Mouse (Mus musculus) urinary bladder, postnatal 36 days (tissue): ENCODE data around the gene Mtf1.

Experiments used
- DNase-seq, 2 experiments: peaks; one replicate each; pipeline ENCODE4 v3.0.0; 2022; ENCODE audit warnings: low spot score in 2 of 2, mixed read lengths in 1 of 2

The Mtf1 gene

GRCm38 (mm10) chr4:124850933-124851658 is 49.2 kb downstream of the Mtf1 start, which contains the start of gene 1110065P20Rik:
TSS of gene 1110065P20Rik (minus strand) at chr4:124851196.
- peak; percentile 64 to 78 for DNase-seq

GRCm38 (mm10) chr4:124856294-124856693 is 54.4 kb downstream of the Mtf1 start:
- DNase-seq = no peak

GRCm38 (mm10) chr4:124858370-124858769 is 56.5 kb downstream of the Mtf1 start:
- no peak for DNase-seq

GRCm38 (mm10) chr4:124860446-124860845 is 58.5 kb downstream of the Mtf1 start:
- peak; percentile 32 to 57 for DNase-seq

GRCm38 (mm10) chr4:124861283-124862188 is 59.6 kb downstream of the Mtf1 start, which contains the start of gene Maneal:
TSS of gene Maneal (minus strand) at chr4:124862171.
- no peak for DNase-seq

GRCm38 (mm10) chr4:124872719-124873118 is 70.8 kb downstream of the Mtf1 start:
- DNase-seq = no peak

GRCm38 (mm10) chr4:124880599-124880998 is 78.7 kb downstream of the Mtf1 start, which contains the start of gene Epha10:
TSS of gene Epha10 (plus strand) at chr4:124880899.
- no peak for DNase-seq

- DNase-seq = no peak
Measured at GRCm38 (mm10) chr4:124881341-124881908, 79.5 kb downstream of the Mtf1 start.

GRCm38 (mm10) chr4:124882151-124882729 is 80.3 kb downstream of the Mtf1 start:
- no peak for DNase-seq

- DNase-seq = no peak
Measured at GRCm38 (mm10) chr4:124888702-124889101, 86.8 kb downstream of the Mtf1 start.

GRCm38 (mm10) chr4:124889935-124890334 is 88.0 kb downstream of the Mtf1 start:
- DNase-seq = no peak

- DNase-seq = no peak
Measured at GRCm38 (mm10) chr4:124890831-124891230, 88.9 kb downstream of the Mtf1 start.

GRCm38 (mm10) chr4:124893769-124894168 is 91.9 kb downstream of the Mtf1 start:
- no peak for DNase-seq

GRCm38 (mm10) chr4:124894508-124895428 is 92.9 kb downstream of the Mtf1 start:
- DNase-seq = no peak

GRCm38 (mm10) chr4:124898428-124898827 is 96.5 kb downstream of the Mtf1 start:
- no peak for DNase-seq
